ENCODE assay signal across 28 mouse cellular contexts in genomic region chr9:44699730-44700129, GRCm38 (mm10). TPM values are rescaled to one million over a fixed set of nuclear protein-coding genes. Genes with fewer than 3 reads are reported as not detected.
DNase-seq lines count a peak whose midpoint lies in the region; ATAC-seq lines count a peak whose summit lies in the region.
"Had no signal": no experiment of that assay in that cellular context is flagged by ENCODE, and none has a peak within 500 bp of the region (broad histone marks: within the 10 kb centered on the region; RNA-seq: fewer than 3 reads in every experiment).

No protein-coding gene starts in this region.

- H3K36me3 ChIP-seq in heart, embryonic 12.5 days, result peaks cover 93% of the 10 kb centered on the region
- peaks cover 86% of the 10 kb centered on the region for H3K36me3 ChIP-seq in kidney, embryonic 14.5 days (ENCODE audit: control insufficient read depth, insufficient read depth, low read length)
- H3K36me3 ChIP-seq in hindbrain, embryonic 10.5 days, result peaks cover 100% of the 10 kb centered on the region

- no peaks in the 10 kb centered on the region for H3K27me3 ChIP-seq in heart, embryonic 12.5 days (replicated peaks)
- H3K27me3 ChIP-seq in kidney, embryonic 14.5 days (ENCODE audit: control insufficient read depth, insufficient read depth, low read length), result no peaks in the 10 kb centered on the region
- H3K27me3 ChIP-seq in hindbrain, embryonic 10.5 days (ENCODE audit: insufficient read depth, poor library complexity, severe bottlenecking), result no peaks in the 10 kb centered on the region
- H3K27me3 ChIP-seq: embryonic facial prominence, embryonic 12.5 days; forebrain, embryonic 12.5 days; hindbrain, embryonic 12.5 days had no signal

- H3K4me3 ChIP-seq in heart, embryonic 12.5 days, result no peak overlapping the region
- H3K4me3 ChIP-seq in kidney, embryonic 14.5 days (ENCODE audit: low read length), result no peak overlapping the region
- no peak overlapping the region for H3K4me3 ChIP-seq in hindbrain, embryonic 10.5 days
- H3K4me3 ChIP-seq: embryonic facial prominence, embryonic 12.5 days; forebrain, embryonic 12.5 days; gastrocnemius, adult 2 months; hindbrain, embryonic 12.5 days had no signal

- H3K9ac ChIP-seq in heart, embryonic 12.5 days, result 0 out of 2 replicates have a peak overlapping the region, but pooled peaks have one; percentile 1
- no peak overlapping the region for H3K9ac ChIP-seq in kidney, embryonic 14.5 days (ENCODE audit: low read depth, low read length)
- H3K9ac ChIP-seq: embryonic facial prominence, embryonic 12.5 days; forebrain, embryonic 12.5 days; hindbrain, embryonic 12.5 days had no signal

- no peaks in the 10 kb centered on the region for H3K4me1 ChIP-seq in heart, embryonic 12.5 days (replicated peaks)
- H3K4me1 ChIP-seq in kidney, embryonic 14.5 days (ENCODE audit: control insufficient read depth, insufficient read depth, low read length), result no peaks in the 10 kb centered on the region
- H3K4me1 ChIP-seq in hindbrain, embryonic 10.5 days (replicated peaks), result no peaks in the 10 kb centered on the region
- H3K4me1 ChIP-seq: embryonic facial prominence, embryonic 12.5 days; forebrain, embryonic 12.5 days; hindbrain, embryonic 12.5 days had no signal

- H3K4me2 ChIP-seq in heart, embryonic 12.5 days, result no peak overlapping the region
- no peak overlapping the region for H3K4me2 ChIP-seq in kidney, embryonic 14.5 days (replicated peaks; ENCODE audit: low read depth, low read length)
- H3K4me2 ChIP-seq: embryonic facial prominence, embryonic 12.5 days; forebrain, embryonic 12.5 days; heart, embryonic 11.5 days; hindbrain, embryonic 12.5 days had no signal

- DNase-seq in cerebellum, adult 11-12 months, result peak; percentile 27
- DNase-seq in cerebellum, postnatal 25 days, result no peak
- DNase-seq in heart, adult 9 months (ENCODE audit: low spot score in 2 of 2), result no peak
- DNase-seq in kidney, adult 9 months, result peak; percentile 58
- DNase-seq in hindbrain, embryonic 10.5 days (ENCODE audit: low spot score), result no peak
- DNase-seq in gastrocnemius, postnatal 10 days, result no peak
- DNase-seq: adrenal gland, postnatal 10 days; B cell, adult 2 months; cerebellum, adult 11 months; embryo, embryonic 11 days; gastrocnemius, adult 2 months; gastrocnemius, postnatal 36 days; heart, adult 18-20 months; heart, postnatal 36 days had no signal

- no peak for ATAC-seq in heart, embryonic 12.5 days (ENCODE audit: insufficient number of reproducible peaks, low FRiP score)
- ATAC-seq in kidney, embryonic 14.5 days (ENCODE audit: low FRiP score, low TSS enrichment), result no peak
- ATAC-seq: CD4-positive, CD25-positive, alpha-beta regulatory T cell, adult 4 months; forebrain, embryonic 16.5 days; hindbrain, embryonic 16.5 days; inflammation-experienced regulatory T-cells, adult 6 months had no signal

- no peak overlapping the region for H3K27ac ChIP-seq in heart, embryonic 12.5 days (ENCODE audit: poor library complexity, severe bottlenecking)
- H3K27ac ChIP-seq in kidney, embryonic 14.5 days (ENCODE audit: low read depth, low read length), result no peak overlapping the region
- no peak overlapping the region for H3K27ac ChIP-seq in hindbrain, embryonic 10.5 days
- H3K27ac ChIP-seq: embryonic facial prominence, embryonic 12.5 days; forebrain, embryonic 12.5 days; gastrocnemius, adult 2 months; hindbrain, embryonic 12.5 days had no signal

- 83% methylated on average over 5 of the region's 5 CpGs for WGBS in heart, embryonic 12.5 days
- 82% methylated on average over 5 of the region's 5 CpGs for WGBS in kidney, embryonic 14.5 days
- 90% methylated on average over 5 of the region's 5 CpGs for WGBS in hindbrain, embryonic 10.5 days

- no peaks in the 10 kb centered on the region for H3K9me3 ChIP-seq in heart, embryonic 12.5 days (replicated peaks)
- H3K9me3 ChIP-seq in kidney, embryonic 14.5 days (ENCODE audit: control insufficient read depth, low read length), result no peaks in the 10 kb centered on the region
- no peaks in the 10 kb centered on the region for H3K9me3 ChIP-seq in hindbrain, embryonic 10.5 days
- H3K9me3 ChIP-seq: embryonic facial prominence, embryonic 12.5 days; forebrain, embryonic 12.5 days; G1E; hindbrain, embryonic 12.5 days had no signal

RNA-seq across cellular contexts. Expression of gene Treh, which starts 26.7 kb away (rescaled TPM):
- polyA plus RNA-seq in heart, embryonic 12.5 days (2016; fragmentation: Nextera tagmentation; extraction: Ambion mirVana), result not detected in 2 replicates
- not detected in 2 replicates for polyA plus RNA-seq in kidney, embryonic 14.5 days (2014; fragmentation: Nextera tagmentation; extraction: Ambion mirVana)
- polyA plus RNA-seq in hindbrain, embryonic 10.5 days (2016; fragmentation: Nextera tagmentation; extraction: Ambion mirVana), result not detected in 2 replicates
- not detected for total RNA-seq in gastrocnemius, postnatal 10 days (2021)
- total RNA-seq: adrenal gland, postnatal 10 days; adrenal gland, postnatal 4 days; common myeloid progenitor, adult 5-6 weeks; G1E; gastrocnemius, adult 2 months; gastrocnemius, postnatal 36 days; heart, adult 18-20 months; heart, postnatal 36 days had no signal
- polyA plus RNA-seq: brain, embryonic 14.5 days; CD4-positive, CD25-positive, alpha-beta regulatory T cell, adult 4 months; embryonic facial prominence, embryonic 12.5 days; forebrain, embryonic 12.5 days; forebrain, embryonic 16.5 days; G1E; heart, embryonic 11.5 days; hindbrain, embryonic 12.5 days; hindbrain, embryonic 16.5 days; inflammation-experienced regulatory T-cells, adult 6 months had no signal

RNA-seq across cellular contexts. Expression of gene Phldb1, which starts 35.3 kb away (rescaled TPM):
- polyA plus RNA-seq in heart, embryonic 12.5 days (2016; fragmentation: Nextera tagmentation; extraction: Ambion mirVana), result 34.8 and 36.9 TPM in 2 replicates
- polyA plus RNA-seq in kidney, embryonic 14.5 days (2014; fragmentation: Nextera tagmentation; extraction: Ambion mirVana), result 24.9 and 28.7 TPM in 2 replicates
- 45.4 and 49.5 TPM in 2 replicates for polyA plus RNA-seq in hindbrain, embryonic 10.5 days (2016; fragmentation: Nextera tagmentation; extraction: Ambion mirVana)
- total RNA-seq in gastrocnemius, postnatal 10 days (2021), result 10 to 100 TPM; 49.8 to 82.4 TPM

Comparison
In these comparisons a context has a peak if more than half of its experiments do, and no peak if none do; other contexts are left out.
1. DNase-seq: peak in cerebellum, adult 11-12 months (single experiment) and kidney, adult 9 months (single experiment); none in cerebellum, postnatal 25 days (0 of 2), heart, adult 9 months (0 of 2), hindbrain, embryonic 10.5 days (single experiment) and gastrocnemius, postnatal 10 days (single experiment).